Mouse (Mus musculus) thymus, adult 2 months (tissue): ENCODE results near the gene Ilkap.

Source experiments
- CTCF ChIP-seq: fragments of 200-500 bp; IDR thresholded peaks from 2 replicates; pipeline ENCODE4 v1.5.1; 2012; ENCODE audit warnings: mild to moderate bottlenecking, control low read depth, low read length, moderate library complexity, borderline replicate concordance; ENCODE audit not compliant: control insufficient read depth, poor library complexity, insufficient read depth; ENCODE audit errors: extremely low read depth
- POLR2A ChIP-seq: fragments of 200-500 bp; IDR thresholded peaks from 2 replicates; pipeline ENCODE4 v1.6.1; 2012; ENCODE audit warnings: mild to moderate bottlenecking, low read length, control low read depth, moderate library complexity; ENCODE audit not compliant: control insufficient read depth, poor library complexity, insufficient read depth; ENCODE audit errors: extremely low read depth

GRCm38 (mm10) chr1:91415311-91415710, 16.7 kb upstream of the Ilkap start:
- no peak for TF ChIP-seq POLR2A
- no peak for TF ChIP-seq CTCF
